Mouse (Mus musculus) yolk sac, embryonic 10.5 days (tissue): ENCODE results near the gene Actb.

ENCODE experiments used
- DNase-seq: peaks from one replicate; pipeline ENCODE4 v3.0.0-alpha.2; 2017; ENCODE audit warnings: low spot score

Gene Actb

DNA sequence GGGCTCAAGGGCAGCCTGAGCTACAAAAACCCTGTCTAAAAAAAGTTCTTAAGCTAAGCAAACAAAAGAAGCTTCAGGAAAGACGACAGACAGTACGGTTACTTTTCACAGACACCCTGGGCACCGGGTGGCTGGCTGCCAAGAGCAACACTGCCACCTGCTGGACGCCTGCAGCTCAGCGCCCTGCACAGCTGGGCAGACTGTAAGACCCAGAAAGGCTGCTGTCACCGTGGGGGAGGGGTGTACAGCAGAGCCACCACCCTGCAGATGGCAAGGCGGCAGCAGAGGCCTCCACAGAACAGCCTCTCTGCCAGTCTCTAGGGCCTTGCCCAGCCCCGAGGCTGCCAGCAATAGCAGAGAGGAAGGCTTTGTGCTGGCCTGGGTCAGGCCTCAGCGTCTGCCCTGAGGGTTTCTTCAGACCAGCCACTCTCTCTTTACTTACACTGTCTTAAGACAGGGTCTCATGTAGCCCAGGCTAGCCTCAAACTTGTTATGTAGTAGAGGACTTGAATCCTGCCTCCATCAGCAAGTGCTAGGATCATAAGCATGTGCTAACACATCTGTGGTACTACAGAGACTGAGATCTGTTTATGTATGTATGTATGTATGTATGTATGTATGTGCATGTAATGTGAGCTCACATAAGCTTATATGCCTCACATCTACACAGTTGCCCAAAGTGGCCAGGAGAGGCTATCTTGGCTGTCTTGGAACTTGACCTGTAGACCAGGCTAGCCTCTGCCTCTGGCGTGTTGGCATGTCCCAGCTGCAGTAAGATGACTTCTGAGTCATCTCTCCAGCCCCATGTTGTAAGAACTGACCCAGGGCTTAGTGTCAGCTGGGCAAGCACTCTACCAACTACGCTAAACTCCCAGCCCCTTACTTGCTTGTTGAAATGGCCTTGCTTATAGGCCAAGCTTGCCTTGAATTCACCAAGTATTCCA is 28.9 kb downstream of the Actb start:
- DNase-seq, result peak; percentile 67

DNA sequence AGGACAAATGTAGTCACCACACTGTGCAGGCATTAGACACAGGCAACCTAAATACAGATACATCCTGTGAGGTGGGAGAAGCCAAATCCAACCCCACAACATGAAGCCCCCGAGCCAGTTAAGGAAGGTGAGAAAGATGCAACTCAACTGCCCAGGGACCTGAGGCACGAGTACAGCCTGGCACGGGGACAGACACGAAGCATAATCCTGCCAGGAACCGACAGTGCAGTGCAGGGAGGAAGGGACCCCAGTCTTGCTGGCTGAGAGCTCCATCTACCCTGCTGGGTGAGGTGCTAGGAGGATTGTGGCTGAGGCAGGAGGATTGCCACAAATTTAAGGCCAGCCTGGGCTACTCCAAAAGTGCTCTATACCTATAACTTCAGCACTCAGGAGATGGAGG is 29.7 kb downstream of the Actb start:
- no peak for DNase-seq

DNA sequence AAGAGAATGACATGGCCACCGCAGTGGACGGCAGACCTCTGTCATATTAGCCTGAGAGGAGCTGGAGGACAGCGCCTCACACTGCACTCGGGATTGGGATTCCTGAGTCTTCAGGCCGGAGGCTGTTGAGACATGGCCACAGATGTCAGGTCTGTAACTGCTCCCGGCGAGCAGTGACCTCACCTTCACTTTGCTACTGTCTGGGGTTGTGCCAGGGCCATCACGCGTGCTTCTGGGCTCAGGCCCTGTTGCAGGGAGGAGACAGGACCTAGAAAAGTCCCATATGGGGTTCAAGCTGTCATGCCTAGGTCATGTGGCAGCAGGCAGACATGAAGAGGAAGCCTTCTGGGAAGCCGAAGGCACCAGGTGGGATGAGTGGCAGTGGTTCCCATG is 31.0 kb downstream of the Actb start:
- no peak for DNase-seq

DNA sequence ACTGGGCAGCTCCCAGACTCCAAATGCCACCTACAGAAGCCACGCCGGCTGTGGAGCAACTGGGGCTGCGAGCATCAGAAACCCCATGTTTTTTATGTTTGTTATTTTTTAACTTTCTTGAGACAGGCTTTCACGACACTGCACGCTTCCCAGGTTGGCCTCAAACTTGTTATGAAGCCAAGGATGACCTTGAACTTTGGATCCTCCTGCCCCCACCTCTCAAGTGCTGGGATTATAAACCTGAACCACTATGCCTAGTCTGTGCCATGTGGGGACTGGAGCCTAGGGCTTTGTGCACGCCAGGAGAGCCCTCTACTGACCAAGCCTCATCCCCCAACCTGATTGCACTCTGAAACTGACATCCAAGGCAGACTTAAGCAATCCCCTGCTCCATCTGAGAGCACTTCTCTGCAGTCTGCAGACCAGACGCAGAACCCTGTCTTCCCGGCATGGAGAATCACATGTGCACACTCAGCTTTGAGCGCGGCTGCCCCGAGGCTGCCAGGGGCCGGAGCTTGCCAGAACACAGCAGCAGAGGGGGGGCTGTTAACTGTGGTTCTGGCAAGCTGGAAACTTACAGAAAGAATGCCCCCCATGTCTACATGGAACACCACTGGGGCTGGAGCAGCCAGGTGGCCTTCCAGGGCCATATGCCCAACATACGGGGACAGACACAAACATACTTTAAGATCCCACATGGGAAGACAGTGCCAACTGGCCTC is 31.6 kb downstream of the Actb start:
- DNase-seq, result no peak

DNA sequence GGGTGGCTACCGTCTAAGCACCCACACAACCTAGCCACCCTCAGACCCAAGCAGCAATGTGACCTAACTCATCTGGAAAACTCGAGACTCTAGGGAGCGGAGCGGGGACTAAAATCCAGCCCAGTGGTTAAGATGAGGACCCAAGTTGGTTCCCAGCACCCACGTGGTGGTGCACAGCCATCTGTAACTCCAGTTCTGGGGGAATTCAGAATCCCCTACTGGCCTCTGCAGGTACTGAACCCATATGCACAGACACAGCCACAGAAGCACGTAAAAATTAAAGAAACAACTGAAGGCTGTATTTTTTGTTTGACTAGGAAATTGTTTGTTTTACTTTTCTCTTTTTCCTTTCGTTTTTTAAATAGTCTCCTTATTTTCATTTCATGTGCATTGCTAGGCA is 32.8 kb downstream of the Actb start:
- DNase-seq, result no peak

DNA sequence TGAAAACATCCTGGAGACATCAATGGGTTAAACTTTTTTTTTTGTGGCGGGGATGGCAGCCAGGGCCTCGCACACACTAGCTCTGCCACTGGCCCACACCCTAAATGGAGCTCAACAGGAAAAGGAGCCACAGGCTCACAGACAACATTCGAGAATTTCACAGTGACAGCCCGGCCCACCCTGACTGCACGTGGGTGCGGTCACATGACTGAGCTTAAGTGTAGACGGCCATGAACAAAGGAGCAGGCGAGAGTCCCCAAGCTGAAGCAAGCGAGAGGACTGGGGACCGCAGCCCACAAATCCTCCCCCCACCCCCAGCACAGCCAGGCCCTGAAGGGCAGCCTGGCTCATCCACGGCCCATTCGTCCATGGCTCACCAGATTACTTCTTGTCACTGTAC is 34.8 kb downstream of the Actb start:
- no peak for DNase-seq

DNA sequence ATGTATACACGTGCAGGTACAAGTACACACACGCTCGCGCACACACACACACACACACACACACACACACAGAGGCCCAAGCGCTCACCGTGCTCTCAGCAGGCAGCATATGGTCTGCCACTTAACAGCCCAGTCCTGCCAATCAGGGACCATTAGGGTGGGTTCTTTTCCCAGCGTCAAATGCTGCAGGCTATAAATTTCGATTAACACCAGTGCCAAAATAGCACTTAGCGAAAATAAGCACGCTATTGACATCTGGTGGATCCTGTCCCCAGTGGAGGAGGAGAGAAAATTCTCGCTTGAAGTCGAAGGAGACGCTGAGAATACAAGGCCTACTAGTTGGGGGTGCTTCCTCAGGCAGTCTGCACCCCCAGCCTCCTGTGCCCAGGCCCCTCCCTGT is 37.1 kb downstream of the Actb start:
- DNase-seq, result no peak

DNA sequence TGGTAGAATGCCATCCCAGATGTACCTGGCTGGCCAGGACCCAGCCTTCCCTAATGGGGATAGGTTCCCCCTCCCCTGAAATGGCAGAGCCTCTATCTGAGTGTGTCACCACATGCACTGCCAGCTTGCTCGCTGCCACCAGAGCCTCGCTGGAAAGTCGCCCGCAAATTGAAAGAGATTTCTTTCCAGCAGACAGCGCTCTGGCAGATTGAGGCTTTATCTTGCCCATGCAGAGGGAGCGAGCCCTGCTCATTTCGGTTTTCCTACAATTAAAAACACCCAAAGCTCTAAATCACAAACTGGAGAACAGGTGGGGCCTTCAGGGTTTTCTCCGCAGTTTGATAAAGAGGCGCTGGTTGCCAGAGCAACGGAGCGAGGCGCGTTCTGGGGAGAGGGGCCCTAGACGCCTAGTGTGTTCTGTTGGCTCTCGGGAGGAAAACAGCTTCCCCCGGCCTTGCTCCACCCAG is 48.8 kb downstream of the Actb start:
- no peak for DNase-seq

DNA sequence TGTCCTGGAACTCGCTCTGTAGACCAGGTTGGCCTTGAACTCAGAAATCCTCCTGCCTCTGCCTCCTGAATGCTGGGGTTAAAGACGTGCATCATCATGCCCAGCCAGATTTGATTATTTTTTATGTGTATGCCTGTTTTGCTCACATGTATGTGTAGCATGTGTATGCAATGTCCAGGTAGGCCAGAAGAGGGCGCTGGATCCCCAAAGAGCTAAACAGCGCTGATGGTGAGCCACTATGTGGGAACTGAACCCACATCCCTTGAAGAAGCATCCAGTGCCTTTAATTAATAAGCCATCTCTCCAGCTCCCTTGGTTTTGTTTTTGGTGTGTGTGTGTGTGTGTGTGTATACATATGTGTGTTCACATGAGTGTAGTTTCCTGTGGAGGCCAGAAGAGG is 50.1 kb downstream of the Actb start:
- no peak for DNase-seq

DNA sequence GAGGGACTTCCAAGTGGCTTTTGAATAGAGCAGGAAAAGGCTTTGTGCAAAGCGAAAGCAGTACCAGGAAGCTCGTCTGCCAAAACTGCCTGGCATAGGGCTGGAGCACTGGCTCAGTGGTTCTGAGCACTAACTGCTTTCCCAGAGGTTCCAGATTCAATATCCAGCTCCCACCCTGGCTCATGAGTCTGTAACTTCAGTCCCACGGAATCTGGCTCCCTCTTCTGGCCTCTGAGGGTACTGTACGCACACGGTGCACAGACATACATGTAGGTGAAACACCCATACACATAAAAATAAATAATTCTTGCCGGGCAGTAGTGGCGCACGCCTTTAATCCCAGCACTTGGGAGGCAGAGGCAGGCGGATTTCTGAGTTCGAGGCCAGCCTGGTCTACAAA is 51.7 kb downstream of the Actb start:
- DNase-seq, result no peak

DNA sequence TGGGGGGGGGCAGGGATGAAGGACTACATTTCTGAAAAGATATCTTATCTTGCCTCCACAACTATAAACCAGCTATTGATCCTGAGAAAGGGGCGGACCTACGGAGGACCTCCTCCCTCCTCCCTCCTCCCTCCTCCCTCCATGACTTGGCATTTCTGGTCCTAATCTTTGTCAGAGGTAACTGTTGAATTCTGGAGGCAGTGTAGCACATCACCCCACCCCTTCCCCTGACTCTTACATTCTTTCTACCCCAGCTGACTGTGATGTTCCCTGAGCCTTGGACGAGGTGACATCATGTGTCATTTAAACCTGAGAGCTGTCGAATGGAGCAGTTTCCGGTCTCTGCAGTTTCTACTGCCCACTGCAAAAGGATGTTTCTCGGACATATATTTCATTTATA is 53.0 kb downstream of the Actb start:
- DNase-seq, result no peak
